Mouse (Mus musculus) CH12.LX (cell line): ENCODE results near the gene Epha10. TPM values are rescaled to one million over a fixed set of nuclear protein-coding genes. Genes with fewer than 3 reads are reported as not detected.
A peak's percentile ranks its signal among the peaks of the same experiment; 100 is the strongest.
"Not testable (repeated sequence)": the region's sequence is repeated elsewhere in the genome, so short reads cannot be mapped to it uniquely, and the experiment has no call there.

Experiments
- DNase-seq: peaks from one replicate; pipeline ENCODE4 v3.0.0-alpha.2; 2013; ENCODE audit errors: extremely low read depth
- H3K27ac ChIP-seq: 2 replicates; pipeline ENCODE4 v1.5.1; 2012; ENCODE audit warnings: low read depth, mild to moderate bottlenecking, control low read depth, moderate library complexity; ENCODE audit not compliant: insufficient read depth
- H3K27me3 ChIP-seq: replicated peaks from 2 replicates; pipeline ENCODE3; 2012; ENCODE audit warnings: inconsistent platforms
- H3K36me3 ChIP-seq, 2 experiments: replicated peaks in 1 of 2; 2 replicates each; pipeline versions ENCODE3 to v1.6.1; 2012; ENCODE audit warnings: inconsistent platforms in 1 of 2, low read length in 1 of 2, mild to moderate bottlenecking in 1 of 2, mixed read lengths in 1 of 2, moderate library complexity in 1 of 2; ENCODE audit not compliant: control insufficient read depth in 1 of 2, insufficient read depth in 1 of 2
- H3K4me1 ChIP-seq, 2 experiments: 2 replicates each; pipeline ENCODE4 v1.6.1; 2012; ENCODE audit warnings: inconsistent platforms in 1 of 2, moderate library complexity in 1 of 2; ENCODE audit not compliant: insufficient read depth in 2 of 2, control insufficient read depth in 1 of 2
- H3K4me2 ChIP-seq: 2 replicates; pipeline ENCODE4 v1.6.1; 2012; ENCODE audit warnings: low read depth, mild to moderate bottlenecking, control low read depth; ENCODE audit not compliant: poor library complexity, insufficient read depth, severe bottlenecking
- H3K4me3 ChIP-seq, 3 experiments: fragments of 150-350 bp in 1 of 3; sonication (generic) in 1 of 3; replicated peaks in 1 of 3; 2 replicates each; pipeline versions ENCODE3 to v1.5.1; 2011 to 2012; ENCODE audit warnings: low read depth in 2 of 3, low read length in 2 of 3, mild to moderate bottlenecking in 2 of 3, moderate library complexity in 2 of 3, control low read depth in 1 of 3, improper control_type of control experiment in 1 of 3, inconsistent platforms in 1 of 3, mixed read lengths in 1 of 3; ENCODE audit not compliant: poor library complexity in 1 of 3
- H3K79me2 ChIP-seq: replicated peaks from 2 replicates; pipeline ENCODE4 v1.6.1; 2012; ENCODE audit warnings: mild to moderate bottlenecking, moderate library complexity; ENCODE audit not compliant: control insufficient read depth, poor library complexity, insufficient read depth, severe bottlenecking; ENCODE audit errors: extremely low read depth
- H3K9ac ChIP-seq: 2 replicates; pipeline ENCODE4 v1.6.1; 2012; ENCODE audit warnings: low read depth, mild to moderate bottlenecking, control low read depth, moderate library complexity; ENCODE audit not compliant: insufficient read depth
- H3K9me3 ChIP-seq: replicated peaks from 2 replicates; pipeline ENCODE3; 2012; ENCODE audit warnings: low read length, inconsistent platforms, mixed read lengths
- BHLHE40 ChIP-seq: IDR thresholded peaks from 2 replicates; pipeline ENCODE4 v1.6.1; 2011; ENCODE audit warnings: mild to moderate bottlenecking, low read depth, low read length, improper control_type of control experiment
- CHD1 ChIP-seq: IDR thresholded peaks from 2 replicates; pipeline ENCODE4 v1.6.1; 2012; ENCODE audit warnings: low read depth, low read length, improper control_type of control experiment, inconsistent platforms
- CHD2 ChIP-seq: IDR thresholded peaks from 2 replicates; pipeline ENCODE4 v1.6.1; 2011; ENCODE audit warnings: low read length, improper control_type of control experiment
- CTCF ChIP-seq, 2 experiments: IDR thresholded peaks in 1 of 2; conservative IDR thresholded peaks in 1 of 2; 2 replicates each; pipeline ENCODE4 v1.5.1; 2011 to 2012; ENCODE audit warnings: low read depth in 2 of 2, low read length in 2 of 2, improper control_type of control experiment in 1 of 2, inconsistent platforms in 1 of 2, mild to moderate bottlenecking in 1 of 2, moderate library complexity in 1 of 2
- E2F4 ChIP-seq: IDR thresholded peaks from 2 replicates; pipeline ENCODE4 v1.6.1; 2011; ENCODE audit warnings: low read depth, low read length, improper control_type of control experiment; ENCODE audit not compliant: insufficient replicate concordance
- ELF1 ChIP-seq: IDR thresholded peaks from 2 replicates; pipeline ENCODE4 v1.6.1; 2014; ENCODE audit warnings: low read depth, mild to moderate bottlenecking, inconsistent platforms, low read length, improper control_type of control experiment
- EP300 ChIP-seq: IDR thresholded peaks from 2 replicates; pipeline ENCODE4 v1.6.1; 2011; ENCODE audit warnings: low read length, improper control_type of control experiment
- HCFC1 ChIP-seq: IDR thresholded peaks from 2 replicates; pipeline ENCODE4 v1.6.1; 2012; ENCODE audit warnings: low read depth, mild to moderate bottlenecking, inconsistent platforms, low read length, improper control_type of control experiment
- JUND ChIP-seq: conservative IDR thresholded peaks from 2 replicates; pipeline ENCODE4 v1.6.1; 2011; ENCODE audit warnings: low read depth, low read length, improper control_type of control experiment
- MAFK ChIP-seq: IDR thresholded peaks from 2 replicates; pipeline ENCODE4 v1.6.1; 2011; ENCODE audit warnings: low read length, improper control_type of control experiment; ENCODE audit not compliant: insufficient replicate concordance
- MAX ChIP-seq: IDR thresholded peaks from 2 replicates; pipeline ENCODE4 v1.6.1; 2011; ENCODE audit warnings: low read length, improper control_type of control experiment
- MAZ ChIP-seq: IDR thresholded peaks from 2 replicates; pipeline ENCODE4 v1.6.1; 2012; ENCODE audit warnings: low read depth, mild to moderate bottlenecking, inconsistent platforms, low read length, improper control_type of control experiment, moderate library complexity
- MEF2A ChIP-seq: IDR thresholded peaks from 2 replicates; pipeline ENCODE4 v1.6.1; 2014; ENCODE audit warnings: low read depth, mild to moderate bottlenecking, inconsistent platforms, low read length, improper control_type of control experiment, borderline replicate concordance
- MYC ChIP-seq: IDR thresholded peaks from 2 replicates; pipeline ENCODE4 v1.6.1; 2011; ENCODE audit warnings: low read depth, mild to moderate bottlenecking, improper control_type of control experiment, low read length
- NELFE ChIP-seq: IDR thresholded peaks from 2 replicates; pipeline ENCODE4 v1.6.1; 2011; ENCODE audit warnings: low read depth, low read length, improper control_type of control experiment
- POLR2A ChIP-seq: IDR thresholded peaks from 2 replicates; pipeline ENCODE4 v1.6.1; 2011; ENCODE audit warnings: low read depth, mild to moderate bottlenecking, improper control_type of control experiment, low read length
- POLR2AphosphoS2 ChIP-seq: IDR thresholded peaks from 2 replicates; pipeline ENCODE4 v1.6.1; 2011; ENCODE audit warnings: low read depth, low read length, improper control_type of control experiment
- RAD21 ChIP-seq: IDR thresholded peaks from 2 replicates; pipeline ENCODE4 v1.6.1; 2011; ENCODE audit warnings: low read depth, mild to moderate bottlenecking, low read length, improper control_type of control experiment, moderate library complexity
- RCOR1 ChIP-seq: conservative IDR thresholded peaks from 2 replicates; pipeline ENCODE4 v1.6.1; 2012; ENCODE audit warnings: low read depth, mild to moderate bottlenecking, inconsistent platforms, low read length, improper control_type of control experiment
- SIN3A ChIP-seq: IDR thresholded peaks from 2 replicates; pipeline ENCODE4 v1.6.1; 2012; ENCODE audit warnings: low read length, improper control_type of control experiment, inconsistent platforms
- SMC3 ChIP-seq: IDR thresholded peaks from 2 replicates; pipeline ENCODE4 v1.6.1; 2011; ENCODE audit warnings: low read depth, low read length, improper control_type of control experiment
- TBP ChIP-seq: conservative IDR thresholded peaks from 2 replicates; pipeline ENCODE4 v1.6.1; 2011; ENCODE audit warnings: low read depth, low read length, improper control_type of control experiment
- TCF12 ChIP-seq: IDR thresholded peaks from 2 replicates; pipeline ENCODE4 v1.6.1; 2014; ENCODE audit warnings: low read depth, mild to moderate bottlenecking, inconsistent platforms, low read length, improper control_type of control experiment
- UBTF ChIP-seq: IDR thresholded peaks from 2 replicates; pipeline ENCODE4 v1.6.1; 2012; ENCODE audit warnings: low read depth, mild to moderate bottlenecking, inconsistent platforms, low read length, improper control_type of control experiment, moderate library complexity
- USF1 ChIP-seq: IDR thresholded peaks from 2 replicates; pipeline ENCODE4 v1.6.1; 2014; ENCODE audit warnings: low read depth, mild to moderate bottlenecking, inconsistent platforms, low read length, improper control_type of control experiment
- ZC3H11A ChIP-seq: IDR thresholded peaks from 2 replicates; pipeline ENCODE4 v1.6.1; 2012; ENCODE audit warnings: low read depth, mild to moderate bottlenecking, inconsistent platforms, low read length, improper control_type of control experiment
- ZKSCAN1 ChIP-seq: IDR thresholded peaks from 2 replicates; pipeline ENCODE4 v1.6.1; 2012; ENCODE audit warnings: low read depth, inconsistent platforms, low read length, improper control_type of control experiment, borderline replicate concordance
- ZMIZ1 ChIP-seq: IDR thresholded peaks from 2 replicates; pipeline ENCODE4 v1.6.1; 2012; ENCODE audit warnings: low read depth, mild to moderate bottlenecking, inconsistent platforms, low read length, improper control_type of control experiment
- dilution Hi-C: fragments of 300-500 bp; cut with MboI; formaldehyde crosslinking; loops from 2 replicates; pipeline ENCODE4 v1.14.3; 2020; ENCODE audit warnings: low sequenced_read_pairs; ENCODE audit not compliant: extremely low pct_unique_long_range_greater_than_20kb, extremely low pct_ligation_motif_present
- in situ Hi-C: fragments of 300-500 bp; cut with MboI; formaldehyde crosslinking; loops from 3 replicates; pipeline ENCODE4 v1.14.3; 2019; ENCODE audit warnings: low sequenced_read_pairs, low pct_ligation_motif_present, low pct_unique_long_range_greater_than_20kb, mixed read lengths
- polyA plus RNA-seq: library from polyadenylated mRNA; unstranded; fragments of >175 nt; gene quantifications from 2 replicates; pipeline ENCODE4 v1.2.1, GENCODE M21; 2012; ENCODE audit warnings: low read depth; ENCODE audit not compliant: insufficient read length
- total RNA-seq, 2 experiments: library from RNA; depleted of rRNA; stranded (reverse); fragments of 300-350 nt in 1 of 2; fragments of >200 nt in 1 of 2; gene quantifications; 2 replicates each; pipeline ENCODE4 v1.2.3; 2012 to 2014

Epha10 gene
- total and polyA plus RNA-seq, 3 experiments: not detected

DNA sequence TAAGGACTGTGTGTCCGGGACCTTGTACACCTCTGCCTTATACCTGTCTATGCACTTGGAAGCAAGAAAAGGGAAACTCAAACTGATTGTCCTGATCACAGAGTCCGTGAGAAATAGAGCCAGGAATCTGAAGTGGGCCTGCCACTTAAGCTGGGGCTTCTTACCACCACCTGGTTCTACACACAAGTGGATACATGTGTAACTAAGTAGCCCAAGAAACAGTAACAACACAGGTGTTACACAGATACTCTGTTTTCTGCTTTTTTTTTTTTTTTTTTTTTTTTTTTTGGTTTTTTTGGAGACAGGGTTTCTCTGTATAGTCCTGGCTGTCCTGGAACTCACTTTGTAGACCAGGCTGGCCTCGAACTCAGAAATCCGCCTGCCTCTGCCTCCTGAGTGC is 58.5 kb downstream of the Epha10 start, which contains the start of gene Cdca8:
Gene Cdca8, minus strand, starts transcription at position 101 of the 400 bp plus-strand sequence.
- DNase-seq, H3K27ac ChIP-seq, H3K9ac ChIP-seq, H3K9me3 ChIP-seq, H3K4me3 ChIP-seq, dilution Hi-C loops, in situ Hi-C loops, H3K27me3 ChIP-seq: not testable (repeated sequence)
- H3K4me2 ChIP-seq: peak within 1 kb of the TSS; percentile 91
- H3K4me1 ChIP-seq: peaks cover 3 to 29% of the 10 kb centered on the region in 2 experiments; a peak in 2 of 4 replicates
- peaks cover 32% of the 10 kb centered on the region for H3K79me2 ChIP-seq
- peaks cover 34 to 61% of the 10 kb centered on the region in 2 experiments for H3K36me3 ChIP-seq

DNA sequence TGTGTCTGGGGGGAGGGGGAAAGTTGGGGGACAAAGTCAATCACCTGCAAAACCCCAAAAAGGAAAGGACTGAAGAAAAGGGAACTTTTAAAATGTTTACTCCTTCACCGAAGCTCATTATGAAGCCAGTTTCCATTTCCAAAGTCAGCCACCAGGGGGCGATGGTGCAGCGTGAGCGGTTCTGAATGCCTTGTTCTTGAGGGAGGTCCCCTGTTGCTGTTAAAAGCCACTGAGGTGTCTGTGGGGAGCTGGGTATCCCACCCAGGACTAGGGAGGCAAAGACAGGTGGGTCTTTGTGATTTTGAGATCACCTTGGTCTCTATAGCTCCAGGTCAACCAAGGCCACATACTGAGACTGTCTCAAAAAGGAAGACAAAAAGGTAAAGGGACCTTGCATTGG is 62.3 kb downstream of the Epha10 start:
- no peaks in the 10 kb centered on the region for H3K9me3 ChIP-seq
- in situ Hi-C loops: no loop called here
- DNase-seq: peak; percentile 72
- H3K36me3 ChIP-seq: peaks cover 34 to 81% of the 10 kb centered on the region in 2 experiments
- H3K27ac ChIP-seq: no peak overlapping the region
- no peak overlapping the region for H3K9ac ChIP-seq
- H3K4me3 ChIP-seq: no peak overlapping the region
- peaks cover 6% of the 10 kb centered on the region for H3K79me2 ChIP-seq
- dilution Hi-C loops: no loop called here
- H3K27me3 ChIP-seq: no peaks in the 10 kb centered on the region
- H3K4me2 ChIP-seq: no peak overlapping the region
- no peak for TF ChIP-seq POLR2A
- no peak for TF ChIP-seq UBTF
- TF ChIP-seq RCOR1: no peak
- TF ChIP-seq CTCF (conservative IDR thresholded peaks at IDR 0.05 in 1 of 2, IDR thresholded peaks at IDR 0.05 in 1 of 2; ENCODE audit: low read depth in 2 of 2, low read length in 2 of 2): peak; percentile 74 to 96
- TF ChIP-seq NELFE: peak; percentile 33; the same call in 1 of the 2 replicates
- no peak for TF ChIP-seq TBP
- no peak for TF ChIP-seq ZKSCAN1
- TF ChIP-seq SIN3A: 0 out of 2 replicates have a peak, but pooled peaks have one; percentile 32
- peak; percentile 87 for TF ChIP-seq SMC3
- TF ChIP-seq MAZ: 0 out of 2 replicates have a peak, but pooled peaks have one; percentile 16
- TF ChIP-seq E2F4: no peak
- no peak for TF ChIP-seq BHLHE40
- TF ChIP-seq ELF1: no peak
- no peak for TF ChIP-seq HCFC1
- TF ChIP-seq CHD1: no peak
- TF ChIP-seq EP300: no peak
- TF ChIP-seq ZMIZ1: no peak
- TF ChIP-seq TCF12: no peak
- TF ChIP-seq RAD21: peak; percentile 88
- TF ChIP-seq ZC3H11A: peak; percentile 30; the same call in 1 of the 2 replicates
- TF ChIP-seq MAX: no peak
- no peak for TF ChIP-seq JUND
- TF ChIP-seq CHD2: no peak
- no peak for TF ChIP-seq USF1
- no peak for TF ChIP-seq MYC
- no peak for TF ChIP-seq MEF2A
- TF ChIP-seq MAFK: no peak
- no peak for TF ChIP-seq POLR2AphosphoS2
- H3K4me1 ChIP-seq: peaks cover 0 to 13% of the 10 kb centered on the region in 2 experiments; a peak in 2 of 4 replicates
